Mouse (Mus musculus): ENCODE measurements around the gene Psmd12.

Psmd12 gene

GRCm38 (mm10) chr11:107479053-107479861, at the start of gene Psmd12:
Gene Psmd12, plus strand, starts transcription at chr11:107479484.
- peak; percentile 96 for DNase-seq (ENCODE audit: low spot score)

GRCm38 (mm10) chr11:107431197-107431965, 47.9 kb upstream of the Psmd12 start:
- DNase-seq (ENCODE audit: low spot score) = peak; percentile 35

- no peak for DNase-seq (ENCODE audit: low spot score)
Measured at GRCm38 (mm10) chr11:107435776-107436449, 43.4 kb upstream of the Psmd12 start.

GRCm38 (mm10) chr11:107437723-107438122, 41.6 kb upstream of the Psmd12 start:
- DNase-seq (ENCODE audit: low spot score) = no peak

- no peak for DNase-seq (ENCODE audit: low spot score)
Measured at GRCm38 (mm10) chr11:107438140-107438539, 41.1 kb upstream of the Psmd12 start.

GRCm38 (mm10) chr11:107441050-107441449, 38.2 kb upstream of the Psmd12 start:
- DNase-seq (ENCODE audit: low spot score) = no peak

GRCm38 (mm10) chr11:107443121-107444095, 35.9 kb upstream of the Psmd12 start:
- DNase-seq (ENCODE audit: low spot score) = no peak

- DNase-seq (ENCODE audit: low spot score) = no peak
Measured at GRCm38 (mm10) chr11:107445683-107446082, 33.6 kb upstream of the Psmd12 start.

- DNase-seq (ENCODE audit: low spot score) = no peak
Measured at GRCm38 (mm10) chr11:107446650-107447049, 32.6 kb upstream of the Psmd12 start.

- no peak for DNase-seq (ENCODE audit: low spot score)
Measured at GRCm38 (mm10) chr11:107447349-107447748, 31.9 kb upstream of the Psmd12 start.

- DNase-seq (ENCODE audit: low spot score) = no peak
Measured at GRCm38 (mm10) chr11:107447915-107448314, 31.4 kb upstream of the Psmd12 start.

- DNase-seq (ENCODE audit: low spot score) = no peak
Measured at GRCm38 (mm10) chr11:107449169-107449910, 29.9 kb upstream of the Psmd12 start.

- no peak for DNase-seq (ENCODE audit: low spot score)
Measured at GRCm38 (mm10) chr11:107450097-107450496, 29.2 kb upstream of the Psmd12 start.

GRCm38 (mm10) chr11:107451106-107451505, 28.2 kb upstream of the Psmd12 start:
- peak; percentile 39 for DNase-seq (ENCODE audit: low spot score)

GRCm38 (mm10) chr11:107452053-107452452, 27.2 kb upstream of the Psmd12 start:
- DNase-seq (ENCODE audit: low spot score) = no peak

GRCm38 (mm10) chr11:107454546-107455462, 24.5 kb upstream of the Psmd12 start:
- DNase-seq (ENCODE audit: low spot score) = no peak

GRCm38 (mm10) chr11:107457282-107457681, 22.0 kb upstream of the Psmd12 start:
- DNase-seq (ENCODE audit: low spot score) = no peak

GRCm38 (mm10) chr11:107458286-107458685, 21.0 kb upstream of the Psmd12 start:
- no peak for DNase-seq (ENCODE audit: low spot score)

- no peak for DNase-seq (ENCODE audit: low spot score)
Measured at GRCm38 (mm10) chr11:107458986-107459385, 20.3 kb upstream of the Psmd12 start.

GRCm38 (mm10) chr11:107459828-107460227, 19.5 kb upstream of the Psmd12 start:
- no peak for DNase-seq (ENCODE audit: low spot score)

Measured in testis, postnatal 14 days (tissue).